Mouse (Mus musculus) spleen, postnatal 4 days (tissue): ENCODE data around the gene Pawr.

Experiments used
- DNase-seq, 2 experiments: peaks; one replicate each; pipeline ENCODE4 v3.0.0; 2022; ENCODE audit warnings: low spot score in 2 of 2

Gene Pawr

GRCm38 (mm10) chr10:108354726-108355391 lies 22.9 kb downstream of the Pawr start:
- no peak for DNase-seq

GRCm38 (mm10) chr10:108355392-108355775 lies 23.5 kb downstream of the Pawr start:
- no peak for DNase-seq

GRCm38 (mm10) chr10:108356601-108357187 lies 24.8 kb downstream of the Pawr start:
- no peak for DNase-seq

- no peak for DNase-seq
Measured at GRCm38 (mm10) chr10:108359974-108360373, 28.1 kb downstream of the Pawr start.

GRCm38 (mm10) chr10:108360801-108361200 lies 28.9 kb downstream of the Pawr start:
- no peak for DNase-seq

- DNase-seq: no peak
Measured at GRCm38 (mm10) chr10:108361419-108362155, 29.7 kb downstream of the Pawr start.

GRCm38 (mm10) chr10:108363932-108364331 lies 32.0 kb downstream of the Pawr start:
- DNase-seq: no peak

- DNase-seq: no peak
Measured at GRCm38 (mm10) chr10:108364946-108365719, 33.2 kb downstream of the Pawr start.

GRCm38 (mm10) chr10:108366251-108366650 lies 34.3 kb downstream of the Pawr start:
- DNase-seq: no peak

- DNase-seq: no peak
Measured at GRCm38 (mm10) chr10:108368358-108368757, 36.4 kb downstream of the Pawr start.

GRCm38 (mm10) chr10:108372258-108372657 lies 40.3 kb downstream of the Pawr start:
- no peak for DNase-seq

GRCm38 (mm10) chr10:108372858-108373257 lies 40.9 kb downstream of the Pawr start:
- DNase-seq: no peak

GRCm38 (mm10) chr10:108375796-108376195 lies 43.9 kb downstream of the Pawr start:
- DNase-seq: no peak

- DNase-seq: no peak
Measured at GRCm38 (mm10) chr10:108376366-108376765, 44.4 kb downstream of the Pawr start.

GRCm38 (mm10) chr10:108377369-108377768 lies 45.4 kb downstream of the Pawr start:
- DNase-seq: no peak

- DNase-seq: no peak
Measured at GRCm38 (mm10) chr10:108378062-108378461, 46.1 kb downstream of the Pawr start.

- DNase-seq: no peak
Measured at GRCm38 (mm10) chr10:108378479-108378878, 46.6 kb downstream of the Pawr start.

GRCm38 (mm10) chr10:108380715-108381114 lies 48.8 kb downstream of the Pawr start:
- DNase-seq: no peak

GRCm38 (mm10) chr10:108384153-108384769 lies 52.3 kb downstream of the Pawr start:
- no peak for DNase-seq

- no peak for DNase-seq
Measured at GRCm38 (mm10) chr10:108385480-108385955, 53.6 kb downstream of the Pawr start.

GRCm38 (mm10) chr10:108388410-108388915 lies 56.5 kb downstream of the Pawr start:
- DNase-seq: no peak
